Mouse (Mus musculus): Measurements from ENCODE around the gene Nol8. TPM values are rescaled to one million over a fixed set of nuclear protein-coding genes. Genes with fewer than 3 reads are reported as not detected.
A peak's percentile ranks its signal among the peaks of the same experiment; 100 is the strongest.

The Nol8 gene
- polyA plus RNA-seq, 1 experiment from 2014 or later = 22.6 TPM

- Histone ChIP-seq H3K27ac (peak overlapping the region; percentile 59), H3K4me2 (no peak overlapping the region), H3K36me3 (peaks cover 96% of the 10 kb centered on the region), H3K27me3 (no peaks in the 10 kb centered on the region), H3K4me1 (replicated peaks) (peaks cover 17% of the 10 kb centered on the region), H3K4me3 (no peak overlapping the region), H3K9me3 (no peaks in the 10 kb centered on the region), H3K9ac (no peak overlapping the region)
- WGBS = 48% methylated on average over 3 of the region's 3 CpGs
- peak; percentile 54 for ATAC-seq (ENCODE audit: low FRiP score)
These were observed 53.3 kb downstream of the Nol8 start for GRCm38 (mm10) chr13:49706032-49706690.

GRCm38 (mm10) chr13:49708311-49708710 lies 55.4 kb downstream of the Nol8 start:
- Histone ChIP-seq H3K27me3 (no peaks in the 10 kb centered on the region), H3K4me3 (no peak overlapping the region), H3K36me3 (peaks cover 96% of the 10 kb centered on the region), H3K27ac (no peak overlapping the region), H3K4me2 (no peak overlapping the region), H3K4me1 (replicated peaks) (peaks cover 17% of the 10 kb centered on the region), H3K9me3 (no peaks in the 10 kb centered on the region), H3K9ac (no peak overlapping the region)
- whole genome bisulfite sequencing = 90% methylated on average over 8 of the region's 8 CpGs
- ATAC-seq (ENCODE audit: low FRiP score) = no peak

GRCm38 (mm10) chr13:49712047-49712721 lies 59.3 kb downstream of the Nol8 start:
- no peak overlapping the region for H3K9ac ChIP-seq
- no peak for ATAC-seq (ENCODE audit: low FRiP score)
- no peaks in the 10 kb centered on the region for H3K27me3 ChIP-seq
- H3K9me3 ChIP-seq = no peaks in the 10 kb centered on the region
- no peak overlapping the region for H3K4me3 ChIP-seq
- 96% methylated on average over 12 of the region's 12 CpGs for WGBS
- H3K27ac ChIP-seq = no peak overlapping the region
- no peaks in the 10 kb centered on the region for H3K4me1 ChIP-seq (replicated peaks)
- peaks cover 96% of the 10 kb centered on the region for H3K36me3 ChIP-seq
- H3K4me2 ChIP-seq = no peak overlapping the region

GRCm38 (mm10) chr13:49719310-49719709 lies 66.4 kb downstream of the Nol8 start:
- Histone ChIP-seq H3K9ac (no peak overlapping the region), H3K27me3 (no peaks in the 10 kb centered on the region), H3K27ac (no peak overlapping the region), H3K9me3 (no peaks in the 10 kb centered on the region), H3K4me1 (replicated peaks) (no peaks in the 10 kb centered on the region), H3K36me3 (peaks cover 98% of the 10 kb centered on the region), H3K4me3 (no peak overlapping the region), H3K4me2 (no peak overlapping the region)
- WGBS = 86% methylated on average over 3 of the region's 3 CpGs
- ATAC-seq (ENCODE audit: low FRiP score) = no peak

Other genes starting within 250 kb of the Nol8 start
- 14.0 and 15.0 TPM in 2 replicates for gene Ippk, start 231.8 kb upstream of the Nol8 start, polyA plus RNA-seq (2015; fragmentation: Nextera tagmentation; extraction: Ambion mirVana)
- gene Tes3-ps, start 159.8 kb upstream of the Nol8 start, polyA plus RNA-seq (2015; fragmentation: Nextera tagmentation; extraction: Ambion mirVana) = 0.45 and 0.60 TPM in 2 replicates
- 2.3 and 2.5 TPM in 2 replicates for gene Ecm2, start 148.3 kb upstream of the Nol8 start, polyA plus RNA-seq (2015; fragmentation: Nextera tagmentation; extraction: Ambion mirVana)
- gene Aspn, start 108.6 kb upstream of the Nol8 start, polyA plus RNA-seq (2015; fragmentation: Nextera tagmentation; extraction: Ambion mirVana) = 0.57 and 1.9 TPM in 2 replicates
- gene Omd, start 70.6 kb upstream of the Nol8 start, polyA plus RNA-seq (2015; fragmentation: Nextera tagmentation; extraction: Ambion mirVana) = 0.26 and 0.45 TPM in 2 replicates
- gene Ogn, start 45.0 kb upstream of the Nol8 start, polyA plus RNA-seq (2015; fragmentation: Nextera tagmentation; extraction: Ambion mirVana) = 8.1 and 14.9 TPM in 2 replicates
- gene Cenpp, start 293 bp upstream of the Nol8 start, polyA plus RNA-seq (2015; fragmentation: Nextera tagmentation; extraction: Ambion mirVana) = 7.0 and 9.1 TPM in 2 replicates
- 53.3 and 54.9 TPM in 2 replicates for gene Iars, start 29.0 kb downstream of the Nol8 start, polyA plus RNA-seq (2015; fragmentation: Nextera tagmentation; extraction: Ambion mirVana)
- not detected in 2 replicates for gene Gm30302, start 145.9 kb downstream of the Nol8 start, polyA plus RNA-seq (2015; fragmentation: Nextera tagmentation; extraction: Ambion mirVana)